Comparison of ENCODE assay signal across 8 mouse cellular contexts in genomic region chr11:104424727-104425416, GRCm38 (mm10). TPM values are rescaled to one million over a fixed set of nuclear protein-coding genes. Genes with fewer than 3 reads are reported as not detected.
DNase-seq lines count a peak whose midpoint lies in the region; ATAC-seq and TF ChIP-seq lines count a peak whose summit lies in the region.

No protein-coding gene starts in this region.

- DNase-seq in heart, adult 18-20 months = peak; percentile 53 to 87
- no peak for DNase-seq in heart, embryonic 10.5 days (ENCODE audit: low spot score)
- peak; percentile 69 for DNase-seq in R1 (ENCODE audit: low read depth, low spot score)
- DNase-seq in spleen, adult 2 months (ENCODE audit: low read depth in 1 of 2, low spot score in 2 of 2) = peak; percentile 84 to 87
- DNase-seq in cerebellum, adult 9-10 months = no peak
- no peak for DNase-seq in neural tube, embryonic 10.5 days (ENCODE audit: extremely low spot score, low spot score)

- no peak for TF ChIP-seq POLR2A in spleen, adult 2 months (IDR thresholded peaks at IDR 0.05; ENCODE audit: low read depth, low read length)

- no peak overlapping the region for H3K4me2 ChIP-seq in heart, embryonic 15.5 days
- peak overlapping the region; percentile 56 for H3K4me2 ChIP-seq in liver, embryonic 15.5 days

- no peaks in the 10 kb centered on the region for H3K27me3 ChIP-seq in heart, embryonic 10.5 days (ENCODE audit: insufficient read depth, poor library complexity, severe bottlenecking)
- H3K27me3 ChIP-seq in heart, embryonic 15.5 days = no peaks in the 10 kb centered on the region
- no peaks in the 10 kb centered on the region for H3K27me3 ChIP-seq in liver, embryonic 15.5 days
- no peaks in the 10 kb centered on the region for H3K27me3 ChIP-seq in spleen, adult 2 months (ENCODE audit: control insufficient read depth, insufficient read depth, low read length)

- H3K27ac ChIP-seq in heart, embryonic 10.5 days = no peak overlapping the region
- peak overlapping the region; percentile 23; the same call in 1 of the 2 replicates for H3K27ac ChIP-seq in heart, embryonic 15.5 days
- peak overlapping the region; percentile 69 for H3K27ac ChIP-seq in liver, embryonic 15.5 days (replicated peaks)
- H3K27ac ChIP-seq in spleen, adult 2 months (ENCODE audit: insufficient read depth, low read length) = peak overlapping the region; percentile 58

- H3K4me3 ChIP-seq in heart, embryonic 10.5 days = no peak overlapping the region
- no peak overlapping the region for H3K4me3 ChIP-seq in heart, embryonic 15.5 days
- H3K4me3 ChIP-seq in liver, embryonic 15.5 days (replicated peaks) = peak overlapping the region; percentile 39
- H3K4me3 ChIP-seq in spleen, adult 2 months (ENCODE audit: extremely low read depth, insufficient read depth, insufficient read length) = peak overlapping the region; percentile 32; the same call in 1 of the 2 replicates

- peaks cover 39% of the 10 kb centered on the region for H3K36me3 ChIP-seq in heart, embryonic 10.5 days
- H3K36me3 ChIP-seq in heart, embryonic 15.5 days = peaks cover 25% of the 10 kb centered on the region
- peaks cover 36% of the 10 kb centered on the region for H3K36me3 ChIP-seq in liver, embryonic 15.5 days (replicated peaks)
- H3K36me3 ChIP-seq in spleen, adult 2 months (ENCODE audit: control insufficient read depth, insufficient read depth, low read length) = peaks cover 6% of the 10 kb centered on the region; the same call in 1 of the 2 replicates

- no peaks in the 10 kb centered on the region for H3K9me3 ChIP-seq in heart, embryonic 10.5 days
- no peaks in the 10 kb centered on the region for H3K9me3 ChIP-seq in heart, embryonic 15.5 days (replicated peaks)
- H3K9me3 ChIP-seq in liver, embryonic 15.5 days (replicated peaks) = no peaks in the 10 kb centered on the region

- TF ChIP-seq CTCF in spleen, adult 2 months (IDR thresholded peaks at IDR 0.05; ENCODE audit: extremely low read depth, insufficient read depth, insufficient read length, insufficient replicate concordance) = no peak

- ATAC-seq in heart, embryonic 15.5 days (replicated peaks; ENCODE audit: insufficient number of reproducible peaks, insufficient read depth, low FRiP score, low read depth) = no peak
- peak; percentile 86 for ATAC-seq in liver, embryonic 15.5 days (ENCODE audit: insufficient read depth)

- 82% methylated on average over 16 of the region's 16 CpGs for WGBS in heart, embryonic 10.5 days
- WGBS in heart, embryonic 15.5 days = 78% methylated on average over 16 of the region's 16 CpGs
- 24% methylated on average over 16 of the region's 16 CpGs for WGBS in liver, embryonic 15.5 days (ENCODE audit: insufficient replicate concordance)
- 20% methylated on average over 16 of the region's 16 CpGs for WGBS in spleen, adult 2 months

- H3K4me1 ChIP-seq in heart, embryonic 10.5 days = no peaks in the 10 kb centered on the region; the same call in 1 of the 2 replicates
- peaks cover 17% of the 10 kb centered on the region for H3K4me1 ChIP-seq in heart, embryonic 15.5 days (replicated peaks)
- H3K4me1 ChIP-seq in liver, embryonic 15.5 days (replicated peaks) = peaks cover 51% of the 10 kb centered on the region
- peaks cover 12% of the 10 kb centered on the region; the same call in 1 of the 2 replicates for H3K4me1 ChIP-seq in spleen, adult 2 months (ENCODE audit: control insufficient read depth, insufficient read depth, insufficient read length)

- no peak overlapping the region for H3K9ac ChIP-seq in heart, embryonic 15.5 days
- 0 out of 2 replicates have a peak overlapping the region, but pooled peaks have one; percentile 12 for H3K9ac ChIP-seq in liver, embryonic 15.5 days

RNA-seq across cellular contexts. Expression of gene Kansl1, which starts 43.8 kb away (rescaled TPM):
- 10 to 100 TPM; 26.7 to 31.1 TPM for total RNA-seq in heart, adult 18-20 months (2021)
- polyA plus RNA-seq in heart, embryonic 10.5 days (2016; fragmentation: Nextera tagmentation; extraction: Ambion mirVana) = 15.3 and 19.3 TPM in 2 replicates
- 11.7 and 15.0 TPM in 2 replicates for polyA plus RNA-seq in heart, embryonic 15.5 days (2015; fragmentation: Nextera tagmentation; extraction: Ambion mirVana)
- polyA plus RNA-seq in liver, embryonic 15.5 days (2015; fragmentation: Nextera tagmentation; extraction: Ambion mirVana) = 4.7 and 5.2 TPM in 2 replicates
- polyA plus RNA-seq in spleen, adult 2 months (2012; rRNA removed) = 93.0 and 120 TPM in 2 replicates

Comparison
In these comparisons a context has a peak if more than half of its experiments do, and no peak if none do; other contexts are left out.
1. DNase-seq: peak in heart, adult 18-20 months (2 of 2), R1 (single experiment) and spleen, adult 2 months (2 of 2); none in heart, embryonic 10.5 days (single experiment), cerebellum, adult 9-10 months (single experiment) and neural tube, embryonic 10.5 days (single experiment).
2. H3K4me3 ChIP-seq: peak in liver, embryonic 15.5 days (single experiment) and spleen, adult 2 months (single experiment); none in heart, embryonic 10.5 days (single experiment) and heart, embryonic 15.5 days (single experiment).